Mouse (Mus musculus) heart, embryonic 12.5 days (tissue): Measurements from ENCODE around the gene Flnc. TPM values are rescaled to one million over a fixed set of nuclear protein-coding genes. Genes with fewer than 3 reads are reported as not detected.
A peak's percentile ranks its signal among the peaks of the same experiment; 100 is the strongest.

Experiments
- ATAC-seq: fragments of 200-750 bp; cut with Nextera tagmentation; 2 replicates; pipeline ENCODE4 v1.8.0; 2017; ENCODE audit warnings: moderate TSS enrichment, moderate library complexity; ENCODE audit not compliant: insufficient number of reproducible peaks, low FRiP score
- H3K27ac ChIP-seq: fragments of 300-500 bp; sonication (generic); 2 replicates; pipeline ENCODE4 v1.5.1; 2016; ENCODE audit warnings: mild to moderate bottlenecking, moderate library complexity; ENCODE audit not compliant: poor library complexity, severe bottlenecking
- H3K27me3 ChIP-seq: fragments of 300-500 bp; sonication (generic); replicated peaks from 2 replicates; pipeline ENCODE4 v1.6.1; 2016; ENCODE audit warnings: mild to moderate bottlenecking, moderate library complexity
- H3K36me3 ChIP-seq: fragments of 300-500 bp; sonication (generic); 2 replicates; pipeline ENCODE4 v1.6.1; 2016; ENCODE audit warnings: mild to moderate bottlenecking, moderate library complexity
- H3K4me1 ChIP-seq: fragments of 300-500 bp; sonication (generic); replicated peaks from 2 replicates; pipeline ENCODE4 v1.6.1; 2016; ENCODE audit warnings: mild to moderate bottlenecking
- H3K4me2 ChIP-seq: fragments of 300-500 bp; sonication (generic); 2 replicates; pipeline ENCODE4 v1.6.1; 2016; ENCODE audit warnings: mild to moderate bottlenecking, moderate library complexity
- H3K4me3 ChIP-seq: fragments of 300-500 bp; sonication (generic); 2 replicates; pipeline ENCODE4 v1.5.1; 2016; ENCODE audit warnings: mild to moderate bottlenecking
- H3K9ac ChIP-seq: fragments of 300-500 bp; sonication (generic); 2 replicates; pipeline ENCODE4 v1.6.1; 2016; ENCODE audit warnings: mild to moderate bottlenecking, moderate library complexity
- H3K9me3 ChIP-seq: fragments of 300-500 bp; sonication (generic); replicated peaks from 2 replicates; pipeline ENCODE4 v1.6.1; 2016; ENCODE audit warnings: mild to moderate bottlenecking, moderate library complexity
- WGBS: fragments of 180-500 bp; shearing (Covaris S2); methylation state at CpG from one replicate; pipeline ENCODE4 v1.1.7; 2016; 5-methylcytosine and 5-hydroxymethylcytosine counted together
- polyA plus RNA-seq: library from polyadenylated mRNA; unstranded; fragments of >200 nt; fragmentation: Nextera tagmentation; extraction: Ambion mirVana; gene quantifications from 2 replicates; pipeline ENCODE4 v1.2.1, GENCODE M21; 2016

The Flnc gene
- polyA plus RNA-seq, 1 experiment from 2014 or later: 90.7 TPM

DNA sequence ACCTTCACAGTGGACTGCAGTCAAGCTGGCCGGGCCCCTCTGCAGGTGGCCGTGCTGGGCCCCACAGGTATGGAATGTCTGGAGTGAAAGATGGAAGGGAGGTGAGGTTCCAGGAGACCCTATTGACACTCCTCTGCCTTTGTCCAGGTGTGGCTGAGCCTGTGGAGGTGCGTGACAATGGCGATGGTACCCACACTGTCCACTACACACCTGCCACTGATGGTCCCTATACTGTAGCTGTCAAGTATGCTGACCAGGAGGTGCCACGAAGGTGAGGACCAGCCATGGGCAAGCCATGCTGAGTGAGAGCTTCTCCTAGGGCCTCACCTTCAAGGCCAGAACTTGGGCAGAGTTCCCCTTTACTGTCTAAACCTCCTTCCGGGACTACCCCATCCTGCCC lies 17.6 kb downstream of the Flnc start:
- no peaks in the 10 kb centered on the region for H3K9me3 ChIP-seq
- peaks cover 97% of the 10 kb centered on the region for H3K36me3 ChIP-seq
- no peaks in the 10 kb centered on the region for H3K27me3 ChIP-seq
- 91% methylated on average over 6 of the region's 6 CpGs for WGBS
- H3K4me2 ChIP-seq: no peak overlapping the region
- no peak for ATAC-seq
- no peaks in the 10 kb centered on the region for H3K4me1 ChIP-seq
- no peak overlapping the region for H3K9ac ChIP-seq
- no peak overlapping the region for H3K27ac ChIP-seq
- no peak overlapping the region for H3K4me3 ChIP-seq

DNA sequence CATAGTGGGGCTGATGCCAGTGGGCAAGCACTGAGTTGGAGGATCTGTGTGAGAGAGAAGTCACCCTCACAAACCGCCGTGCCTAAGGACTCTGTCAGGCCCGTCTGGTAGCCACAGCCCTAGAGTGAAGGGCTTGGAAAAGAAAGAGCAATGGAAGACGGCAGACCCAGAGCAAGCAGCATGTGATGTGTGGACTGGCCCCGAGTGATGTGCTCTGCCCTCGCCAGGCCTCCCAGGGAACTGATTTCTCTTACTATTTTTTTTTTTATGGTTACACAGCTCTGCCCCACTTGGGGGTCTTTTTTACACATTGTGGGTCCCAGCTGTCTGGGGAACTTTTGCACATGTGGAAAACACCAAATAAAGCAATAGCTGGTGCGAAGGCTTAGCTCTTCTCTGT lies 28.4 kb downstream of the Flnc start:
- Histone ChIP-seq H3K9me3 (no peaks in the 10 kb centered on the region), H3K4me1 (no peaks in the 10 kb centered on the region), H3K9ac (no peak overlapping the region), H3K27ac (no peak overlapping the region), H3K4me3 (no peak overlapping the region), H3K36me3 (peaks cover 54% of the 10 kb centered on the region), H3K27me3 (no peaks in the 10 kb centered on the region), H3K4me2 (no peak overlapping the region)
- 63% methylated on average over 7 of the region's 7 CpGs for WGBS
- no peak for ATAC-seq

DNA sequence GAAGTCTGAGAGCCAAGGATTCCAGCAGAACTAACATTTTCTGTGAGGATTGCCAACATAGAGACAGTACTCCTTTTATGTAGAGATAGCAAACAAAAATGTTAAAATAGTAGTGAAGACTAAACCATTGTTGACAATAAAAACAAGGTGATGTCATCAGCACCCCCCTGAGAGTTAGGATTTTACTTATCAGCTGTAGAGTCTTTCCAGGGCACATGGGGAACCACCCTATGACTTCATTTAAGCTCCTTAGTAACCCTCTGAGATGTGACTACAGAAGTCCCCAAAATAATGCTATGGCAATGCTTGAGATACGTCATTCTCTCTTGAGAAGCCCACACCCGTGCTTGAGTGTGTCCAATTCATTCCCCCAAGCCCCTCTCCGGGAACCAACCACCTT lies 30.3 kb downstream of the Flnc start:
- H3K27me3 ChIP-seq: no peaks in the 10 kb centered on the region
- WGBS: 66% methylated on average over 3 of the region's 3 CpGs
- H3K36me3 ChIP-seq: peaks cover 35% of the 10 kb centered on the region
- no peak for ATAC-seq
- no peaks in the 10 kb centered on the region for H3K9me3 ChIP-seq
- H3K9ac ChIP-seq: no peak overlapping the region
- no peak overlapping the region for H3K27ac ChIP-seq
- H3K4me3 ChIP-seq: no peak overlapping the region
- no peak overlapping the region for H3K4me2 ChIP-seq
- H3K4me1 ChIP-seq: peaks cover 3% of the 10 kb centered on the region

DNA sequence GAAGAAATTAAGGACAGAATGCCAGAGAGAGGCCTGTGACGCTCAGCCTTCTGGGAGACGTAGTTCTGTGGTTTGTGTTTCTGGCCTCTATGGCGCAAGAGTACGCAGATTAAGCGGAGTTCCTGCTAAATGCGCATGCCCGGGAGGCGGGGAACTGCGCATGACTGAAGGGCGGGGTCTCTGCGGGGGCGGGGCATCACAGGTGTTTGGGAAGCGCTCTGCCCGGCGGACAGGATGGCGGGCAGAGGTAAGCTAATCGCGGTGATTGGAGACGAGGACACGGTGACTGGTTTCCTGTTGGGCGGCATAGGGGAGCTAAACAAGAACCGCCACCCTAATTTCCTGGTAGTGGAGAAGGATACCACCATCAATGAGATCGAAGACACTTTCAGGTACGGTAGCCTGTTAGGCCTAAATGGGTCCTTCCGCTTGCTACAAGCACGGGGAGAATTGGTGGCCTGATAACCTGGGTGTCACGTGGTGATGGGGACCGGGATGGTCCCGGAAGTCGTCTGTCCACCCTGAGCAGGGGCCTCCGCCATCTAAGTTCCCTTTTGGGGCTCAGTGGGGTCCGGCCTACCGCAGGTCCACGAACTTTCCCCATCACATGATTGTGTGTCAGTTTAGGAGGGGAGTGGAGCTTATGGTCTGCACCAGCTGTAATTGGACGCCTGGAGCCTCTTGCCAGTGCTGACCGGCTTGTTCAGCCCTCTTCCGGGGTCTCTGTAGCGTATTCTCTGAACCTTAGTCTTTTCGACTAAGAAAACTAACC lies 34.7 kb downstream of the Flnc start, which contains the start of gene Atp6v1f:
TSS of gene Atp6v1f (plus strand) at position 136 of the 772 bp plus-strand sequence.
- no peaks in the 10 kb centered on the region for H3K9me3 ChIP-seq
- H3K27ac ChIP-seq: peak within 1 kb of the TSS; percentile 34
- peak; percentile 93 for ATAC-seq
- peaks cover 20% of the 10 kb centered on the region for H3K36me3 ChIP-seq
- peak within 1 kb of the TSS; percentile 84 for H3K9ac ChIP-seq
- under 1% methylated on average over 39 of the region's 39 CpGs for WGBS
- peak within 1 kb of the TSS; percentile 79 for H3K4me2 ChIP-seq
- peaks cover 11% of the 10 kb centered on the region for H3K4me1 ChIP-seq
- peak within 1 kb of the TSS; percentile 79 for H3K4me3 ChIP-seq
- H3K27me3 ChIP-seq: no peaks in the 10 kb centered on the region

DNA sequence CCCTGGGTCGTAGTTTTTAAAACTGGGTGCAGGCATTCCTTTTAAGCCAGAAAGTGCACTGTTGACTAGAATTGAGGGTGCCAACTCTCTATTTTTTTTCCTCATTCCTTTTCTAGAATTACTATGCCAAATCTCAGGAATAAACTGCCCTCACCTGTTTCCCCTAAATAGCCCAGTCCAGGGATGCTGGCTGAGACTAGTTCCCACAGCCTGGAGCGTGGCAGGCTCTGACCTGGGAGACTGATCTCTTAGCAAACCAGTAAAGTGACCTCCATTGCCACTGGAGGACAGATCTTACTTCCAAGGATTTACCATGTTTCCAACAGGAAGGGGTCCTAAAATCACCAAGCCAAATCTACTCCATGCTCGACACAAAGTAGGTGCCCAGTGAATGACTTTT lies 35.8 kb downstream of the Flnc start:
- Histone ChIP-seq H3K36me3 (peaks cover 20% of the 10 kb centered on the region), H3K9me3 (no peaks in the 10 kb centered on the region), H3K4me3 (no peak overlapping the region; the same call in 1 of the 2 replicates), H3K27me3 (no peaks in the 10 kb centered on the region), H3K27ac (no peak overlapping the region), H3K4me2 (peak overlapping the region; percentile 79), H3K4me1 (peaks cover 18% of the 10 kb centered on the region), H3K9ac (no peak overlapping the region)
- ATAC-seq: no peak
- 83% methylated on average over 3 of the region's 3 CpGs for WGBS

DNA sequence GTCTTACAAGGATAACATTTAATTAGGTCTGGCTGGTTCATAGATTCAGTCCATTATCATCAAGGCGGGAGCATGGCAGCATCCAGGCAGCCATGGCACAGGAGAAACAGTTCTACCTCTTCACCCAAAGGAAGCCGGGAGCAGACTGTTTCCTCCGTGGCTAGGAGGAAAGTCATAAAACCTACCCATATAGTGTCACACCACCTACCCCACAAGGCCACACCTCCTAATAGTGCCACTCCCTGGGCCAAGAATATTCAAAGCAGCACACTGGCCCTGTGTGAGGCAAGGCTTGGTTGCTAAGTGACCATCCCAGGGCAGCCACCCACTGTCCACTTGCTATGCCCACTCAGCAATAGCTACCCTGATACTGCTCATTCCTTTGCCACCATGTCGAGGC lies 38.1 kb downstream of the Flnc start, which contains the start of gene Atp6v1fnb:
TSS of gene Atp6v1fnb (plus strand) at position 301 of the 400 bp plus-strand sequence.
- 93% methylated on average over 4 of the region's 4 CpGs for WGBS
- Histone ChIP-seq H3K27ac (no peak within 1 kb of the TSS), H3K27me3 (no peaks in the 10 kb centered on the region), H3K9me3 (no peaks in the 10 kb centered on the region), H3K4me2 (no peak within 1 kb of the TSS), H3K4me1 (peaks cover 29% of the 10 kb centered on the region), H3K4me3 (no peak within 1 kb of the TSS), H3K36me3 (peaks cover 20% of the 10 kb centered on the region), H3K9ac (no peak within 1 kb of the TSS)
- no peak for ATAC-seq

DNA sequence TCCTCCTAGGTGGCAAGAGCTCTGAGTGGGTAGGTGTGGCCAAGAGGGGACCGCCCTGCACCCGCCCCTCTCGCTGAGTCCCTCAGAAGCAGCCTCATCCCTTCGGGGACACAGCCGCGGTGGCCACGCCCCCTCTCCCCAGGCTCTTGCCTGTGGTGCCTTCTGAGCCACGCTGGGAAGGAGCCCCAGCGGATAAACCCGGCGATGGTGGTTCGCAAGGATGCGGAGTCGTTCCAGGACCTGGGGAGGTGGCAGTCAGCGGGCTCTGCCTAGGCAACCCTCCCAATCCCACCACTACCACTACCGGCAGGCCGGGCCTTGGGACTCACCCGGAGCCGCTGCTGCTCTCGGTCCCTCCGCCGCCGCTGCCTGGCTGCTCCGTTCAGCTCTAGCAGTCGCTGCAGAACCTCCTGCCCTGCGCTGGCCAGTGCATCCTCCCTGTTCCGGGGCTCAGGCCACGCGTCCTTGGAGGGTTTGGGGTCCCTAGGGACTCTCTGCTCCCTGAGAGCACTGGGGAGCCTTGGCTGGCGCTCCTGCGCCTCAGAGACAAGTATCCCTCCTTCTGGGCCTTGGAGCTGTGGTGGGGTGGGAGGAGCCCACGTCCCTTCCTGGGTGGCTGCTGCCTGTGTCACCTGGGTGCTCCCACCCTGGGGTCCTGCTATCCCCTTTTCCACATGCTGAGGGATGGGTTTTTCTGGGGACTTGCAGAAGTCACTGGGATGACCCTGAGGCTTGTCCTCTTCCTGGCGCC lies 41.1 kb downstream of the Flnc start:
- ATAC-seq: peak; percentile 97
- H3K4me1 ChIP-seq: peaks cover 19% of the 10 kb centered on the region
- H3K9ac ChIP-seq: peak overlapping the region; percentile 73
- H3K9me3 ChIP-seq: no peaks in the 10 kb centered on the region
- peak overlapping the region; percentile 51 for H3K4me3 ChIP-seq
- H3K4me2 ChIP-seq: peak overlapping the region; percentile 73
- peaks cover 11% of the 10 kb centered on the region for H3K27me3 ChIP-seq
- H3K27ac ChIP-seq: peak overlapping the region; percentile 30; the same call in 1 of the 2 replicates
- H3K36me3 ChIP-seq: peaks cover 20% of the 10 kb centered on the region
- WGBS: 3% methylated on average over 33 of the region's 33 CpGs

DNA sequence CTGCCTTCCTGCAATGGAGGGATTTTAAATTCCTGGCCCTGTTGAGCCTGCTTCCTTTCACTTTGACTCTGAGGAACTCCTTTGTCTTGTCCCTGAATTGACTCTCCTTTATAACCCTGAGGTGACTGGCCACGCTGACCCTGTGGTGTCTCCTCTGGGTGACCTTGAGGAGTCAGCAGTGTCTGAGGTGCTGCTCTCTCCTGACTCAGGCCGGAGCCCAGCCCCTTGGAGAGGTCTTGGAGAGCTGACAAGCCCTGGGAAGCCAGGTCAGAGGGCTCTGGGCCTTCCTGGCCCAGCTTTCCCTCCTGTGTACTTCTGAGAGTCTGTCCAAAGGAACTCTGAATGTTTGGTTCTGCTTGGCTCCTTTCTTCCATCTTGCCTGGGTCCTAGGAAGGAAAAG lies 41.7 kb downstream of the Flnc start:
- Histone ChIP-seq H3K9ac (0 out of 2 replicates have a peak overlapping the region, but pooled peaks have one; percentile 73), H3K36me3 (peaks cover 19% of the 10 kb centered on the region), H3K4me3 (peak overlapping the region; percentile 51; the same call in 1 of the 2 replicates), H3K27me3 (peaks cover 11% of the 10 kb centered on the region), H3K4me1 (peaks cover 18% of the 10 kb centered on the region), H3K9me3 (no peaks in the 10 kb centered on the region), H3K27ac (no peak overlapping the region), H3K4me2 (peak overlapping the region; percentile 73)
- WGBS: 41% methylated on average over 2 of the region's 2 CpGs
- no peak for ATAC-seq

DNA sequence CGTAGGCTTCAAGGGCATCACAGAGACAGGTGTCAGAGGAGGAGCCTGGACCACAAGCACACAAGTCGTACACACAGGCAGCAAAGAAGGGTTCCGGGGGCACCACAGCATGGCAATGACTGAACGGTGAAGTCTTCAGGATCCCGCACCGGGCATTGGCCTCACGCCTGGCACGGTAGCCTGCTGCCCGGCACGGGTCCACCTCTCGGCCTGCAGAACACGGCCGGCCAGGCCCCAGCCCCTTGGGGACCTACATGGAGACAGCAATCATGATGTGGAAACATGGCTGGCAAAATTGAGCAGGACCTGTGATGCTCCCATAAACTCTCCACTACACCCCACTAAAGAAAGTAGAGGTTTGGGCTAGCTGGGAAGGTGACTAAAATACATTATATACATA lies 49.6 kb downstream of the Flnc start:
- no peak overlapping the region for H3K27ac ChIP-seq
- peaks cover 7% of the 10 kb centered on the region; the same call in 1 of the 2 replicates for H3K4me1 ChIP-seq
- no peak overlapping the region for H3K9ac ChIP-seq
- peaks cover 17% of the 10 kb centered on the region; the same call in 1 of the 2 replicates for H3K27me3 ChIP-seq
- 93% methylated on average over 13 of the region's 13 CpGs for WGBS
- H3K9me3 ChIP-seq: no peaks in the 10 kb centered on the region
- ATAC-seq: no peak
- no peak overlapping the region for H3K4me3 ChIP-seq
- H3K4me2 ChIP-seq: no peak overlapping the region
- 0 out of 2 replicates have a peak, but pooled peaks cover 3% of the 10 kb centered on the region for H3K36me3 ChIP-seq

DNA sequence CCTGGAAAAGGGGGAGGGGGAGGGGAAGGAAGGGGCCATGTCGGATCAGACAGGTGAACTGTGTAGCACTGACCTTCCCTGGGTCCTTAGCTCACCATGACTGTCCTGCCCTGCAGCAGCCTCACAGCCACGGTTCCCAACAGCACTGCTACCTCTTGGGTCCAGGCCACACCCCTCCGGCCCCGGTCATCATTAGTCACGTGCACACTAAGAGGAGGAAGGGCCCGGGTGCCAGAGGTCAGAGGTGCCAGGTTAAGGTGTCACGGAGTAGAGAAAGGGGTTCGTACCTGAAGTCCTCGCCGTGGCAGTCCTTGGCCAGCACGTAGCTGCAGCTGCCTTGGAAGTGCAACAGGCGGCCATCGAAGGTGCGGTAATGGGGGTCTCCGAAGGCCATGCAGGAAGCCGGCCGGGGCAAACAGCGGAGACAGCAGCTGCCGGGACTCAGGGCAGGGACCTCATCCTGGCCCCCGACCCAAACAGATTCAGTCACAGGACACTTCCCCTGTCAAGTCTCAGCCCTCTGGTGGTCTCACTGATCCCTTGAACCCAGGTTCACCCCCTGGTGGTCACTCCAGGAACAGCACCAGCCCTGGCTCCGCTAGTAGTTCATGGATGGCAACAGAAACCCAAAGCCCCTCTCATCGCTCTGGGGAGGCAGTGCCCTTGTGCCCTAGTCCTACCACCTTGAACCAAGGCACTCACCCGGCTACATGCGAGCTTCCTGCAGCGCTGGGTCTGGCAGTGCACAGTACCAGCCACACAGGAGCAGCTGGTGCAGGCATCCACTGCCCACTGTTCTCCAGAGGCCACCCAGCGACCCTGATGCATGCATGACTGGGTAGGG lies 51.9 kb downstream of the Flnc start:
- peak; percentile 81 for ATAC-seq
- peaks cover 14% of the 10 kb centered on the region; the same call in 1 of the 2 replicates for H3K27me3 ChIP-seq
- no peaks in the 10 kb centered on the region for H3K9me3 ChIP-seq
- H3K4me2 ChIP-seq: peak overlapping the region; percentile 75
- H3K4me1 ChIP-seq: peaks cover 7% of the 10 kb centered on the region; the same call in 1 of the 2 replicates
- peak overlapping the region; percentile 44 for H3K4me3 ChIP-seq
- peak overlapping the region; percentile 52 for H3K9ac ChIP-seq
- H3K27ac ChIP-seq: no peak overlapping the region
- 0 out of 2 replicates have a peak, but pooled peaks cover 3% of the 10 kb centered on the region for H3K36me3 ChIP-seq
- WGBS: 6% methylated on average over 26 of the region's 26 CpGs
